Mouse (Mus musculus) liver, adult 2 months (tissue): Measurements from ENCODE around the gene Snx13.

Experiments
- CTCF ChIP-seq: fragments of 200-500 bp; IDR thresholded peaks from 2 replicates; pipeline ENCODE4 v1.5.1; 2011; ENCODE audit warnings: low read depth, low read length, control low read depth
- POLR2A ChIP-seq: fragments of 200-500 bp; IDR thresholded peaks from 2 replicates; pipeline ENCODE4 v1.6.1; 2011; ENCODE audit warnings: low read length, control low read depth; ENCODE audit not compliant: insufficient read depth; ENCODE audit errors: extremely low read depth

- TF ChIP-seq CTCF, result no peak
- no peak for TF ChIP-seq POLR2A
Observed at GRCm38 (mm10) chr12:35067621-35068020, 20.6 kb downstream of the Snx13 start.
